Mouse (Mus musculus) hindbrain, postnatal 0 days (tissue): ENCODE data around the gene Nostrin. TPM values are rescaled to one million over a fixed set of nuclear protein-coding genes. Genes with fewer than 3 reads are reported as not detected.

Source experiments
- ATAC-seq: fragments of 200-750 bp; cut with Nextera tagmentation; 2 replicates; pipeline ENCODE4 v1.8.0; 2017; ENCODE audit warnings: mild to moderate bottlenecking, moderate TSS enrichment, moderate library complexity
- DNase-seq: peaks from one replicate; pipeline ENCODE4 v3.0.0-alpha.2; 2015; ENCODE audit warnings: low spot score
- H3K27ac ChIP-seq: fragments of 300-500 bp; sonication (generic); 2 replicates; pipeline ENCODE4 v1.5.1; 2014; ENCODE audit warnings: mild to moderate bottlenecking
- H3K27me3 ChIP-seq: fragments of 300-500 bp; sonication (generic); 2 replicates; pipeline ENCODE4 v1.6.1; 2014; ENCODE audit warnings: low read length, mixed read lengths; ENCODE audit not compliant: insufficient read depth
- H3K36me3 ChIP-seq: fragments of 300-500 bp; sonication (generic); 2 replicates; pipeline ENCODE4 v1.6.1; 2014; ENCODE audit warnings: low read length, mixed read lengths; ENCODE audit not compliant: insufficient read depth
- H3K4me1 ChIP-seq: fragments of 300-500 bp; sonication (generic); 2 replicates; pipeline ENCODE4 v1.6.1; 2014; ENCODE audit warnings: antibody characterized with exemption, low read length, mixed read lengths; ENCODE audit not compliant: insufficient read depth
- H3K4me2 ChIP-seq: fragments of 300-500 bp; sonication (generic); 2 replicates; pipeline ENCODE4 v1.6.1; 2014; ENCODE audit warnings: low read depth, mild to moderate bottlenecking, low read length, moderate library complexity, mixed read lengths
- H3K4me3 ChIP-seq: fragments of 300-500 bp; sonication (generic); 2 replicates; pipeline ENCODE4 v1.5.1; 2014; ENCODE audit warnings: low read length
- H3K9ac ChIP-seq: fragments of 300-500 bp; sonication (generic); replicated peaks from 2 replicates; pipeline ENCODE4 v1.6.1; 2014; ENCODE audit warnings: mild to moderate bottlenecking, low read length, moderate library complexity, mixed read lengths
- H3K9me3 ChIP-seq: fragments of 300-500 bp; sonication (generic); 2 replicates; pipeline ENCODE4 v1.6.1; 2016; ENCODE audit warnings: low read length, mixed read lengths
- CTCF ChIP-seq: IDR thresholded peaks from 2 replicates; pipeline ENCODE4 v1.5.1; 2016; ENCODE audit warnings: antibody characterized with exemption, control low read depth, low read depth
- WGBS: fragments of 180-500 bp; shearing (Covaris S2); extraction: QIAGEN DNeasy Blood & Tissue Kit; methylation state at CpG from one replicate; pipeline ENCODE4 v1.1.7; 2014; 5-methylcytosine and 5-hydroxymethylcytosine counted together
- polyA plus RNA-seq: library from polyadenylated mRNA; unstranded; fragments of >200 nt; fragmentation: Nextera tagmentation; extraction: Ambion mirVana; gene quantifications from 2 replicates; pipeline ENCODE4 v1.2.1, GENCODE M21; 2015
- total RNA-seq: library from RNA; depleted of rRNA; stranded (reverse); fragments of >200 nt; gene quantifications from 2 replicates; pipeline ENCODE4 v1.2.3, GENCODE M21; 2014; rRNA removed

Nostrin gene
- total RNA-seq (1.9 and 4.5 TPM in 2 replicates), polyA plus RNA-seq (2.3 and 2.5 TPM in 2 replicates)

GRCm38 (mm10) chr2:69135661-69136576 lies at the start of gene Nostrin:
Gene Nostrin, plus strand, starts transcription at chr2:69135800.
- 79% methylated on average over 15 of the region's 15 CpGs for WGBS
- H3K9me3 ChIP-seq: 0 out of 2 replicates have a peak, but pooled peaks cover 4% of the 10 kb centered on the region
- DNase-seq (no peak), ATAC-seq (no peak)
- H3K27me3 ChIP-seq: no peaks in the 10 kb centered on the region
- H3K4me1 ChIP-seq: no peaks in the 10 kb centered on the region
- no peaks in the 10 kb centered on the region for H3K36me3 ChIP-seq
- TF ChIP-seq CTCF: no peak
- H3K4me2 ChIP-seq: no peak within 1 kb of the TSS
- no peak within 1 kb of the TSS for H3K27ac ChIP-seq
- H3K4me3 ChIP-seq: no peak within 1 kb of the TSS
- no peak within 1 kb of the TSS for H3K9ac ChIP-seq

GRCm38 (mm10) chr2:69086505-69087260 lies 48.9 kb upstream of the Nostrin start:
- no peaks in the 10 kb centered on the region for H3K9me3 ChIP-seq

GRCm38 (mm10) chr2:69095836-69096235 lies 39.8 kb upstream of the Nostrin start:
- DNase-seq: no peak
- Histone ChIP-seq H3K27ac (no peak overlapping the region), H3K36me3 (no peaks in the 10 kb centered on the region), H3K4me1 (no peaks in the 10 kb centered on the region), H3K9me3 (no peaks in the 10 kb centered on the region), H3K27me3 (no peaks in the 10 kb centered on the region), H3K4me2 (no peak overlapping the region), H3K9ac (no peak overlapping the region), H3K4me3 (no peak overlapping the region)
- ATAC-seq: no peak
- no peak for TF ChIP-seq CTCF

More at GRCm38 (mm10) chr2:69086505-69087260, 48.9 kb upstream of the Nostrin start:
- H3K4me3 ChIP-seq: no peak overlapping the region
- no peak overlapping the region for H3K4me2 ChIP-seq
- TF ChIP-seq CTCF: no peak
- H3K9ac ChIP-seq: no peak overlapping the region
- no peak overlapping the region for H3K27ac ChIP-seq
- peaks cover 7% of the 10 kb centered on the region; the same call in 1 of the 2 replicates for H3K4me1 ChIP-seq
- H3K27me3 ChIP-seq: no peaks in the 10 kb centered on the region
- ATAC-seq (peak; percentile 87), DNase-seq (peak; percentile 70)
- no peaks in the 10 kb centered on the region for H3K36me3 ChIP-seq
- 21% methylated on average over 8 of the region's 8 CpGs for WGBS

- Histone ChIP-seq H3K4me2 (no peak overlapping the region), H3K27me3 (no peaks in the 10 kb centered on the region), H3K9me3 (no peaks in the 10 kb centered on the region), H3K4me3 (no peak overlapping the region), H3K27ac (no peak overlapping the region), H3K36me3 (no peaks in the 10 kb centered on the region), H3K4me1 (no peaks in the 10 kb centered on the region), H3K9ac (no peak overlapping the region)
- ATAC-seq (no peak), DNase-seq (no peak)
- WGBS: 78% methylated on average over 4 of the region's 4 CpGs
- no peak for TF ChIP-seq CTCF
Observed at GRCm38 (mm10) chr2:69096821-69097220, 38.8 kb upstream of the Nostrin start.

- no peak for TF ChIP-seq CTCF
- Histone ChIP-seq H3K27ac (no peak overlapping the region), H3K9me3 (no peaks in the 10 kb centered on the region), H3K4me3 (no peak overlapping the region), H3K36me3 (no peaks in the 10 kb centered on the region), H3K9ac (no peak overlapping the region), H3K27me3 (no peaks in the 10 kb centered on the region), H3K4me2 (no peak overlapping the region), H3K4me1 (no peaks in the 10 kb centered on the region)
- no peak for DNase-seq
- WGBS: 87% methylated on average over 2 of the region's 2 CpGs
- no peak for ATAC-seq
Observed at GRCm38 (mm10) chr2:69097526-69097925, 38.1 kb upstream of the Nostrin start.

GRCm38 (mm10) chr2:69098701-69099100 lies 36.9 kb upstream of the Nostrin start:
- no peaks in the 10 kb centered on the region for H3K4me1 ChIP-seq
- 70% methylated on average over 3 of the region's 3 CpGs for WGBS
- no peak for TF ChIP-seq CTCF
- no peak overlapping the region for H3K27ac ChIP-seq
- no peaks in the 10 kb centered on the region for H3K9me3 ChIP-seq
- no peaks in the 10 kb centered on the region for H3K27me3 ChIP-seq
- no peak overlapping the region for H3K4me3 ChIP-seq
- no peak for ATAC-seq
- no peaks in the 10 kb centered on the region for H3K36me3 ChIP-seq
- H3K4me2 ChIP-seq: no peak overlapping the region
- no peak overlapping the region for H3K9ac ChIP-seq
- no peak for DNase-seq
